Mouse (Mus musculus) large intestine, adult 2 months (tissue): ENCODE data around the gene Rinl. TPM values are rescaled to one million over a fixed set of nuclear protein-coding genes. Genes with fewer than 3 reads are reported as not detected.

Source experiments
- DNase-seq: peaks from one replicate; pipeline ENCODE4 v3.0.0-alpha.2; 2012; ENCODE audit warnings: low read depth, low spot score
- WGBS: fragments of 180-500 bp; shearing (Covaris S2); methylation state at CpG from one replicate; pipeline ENCODE4 v1.1.7; 2018; 5-methylcytosine and 5-hydroxymethylcytosine counted together
- polyA plus RNA-seq: library from polyadenylated mRNA; depleted of rRNA; stranded (reverse); fragments of >200 nt; gene quantifications from 2 replicates; pipeline ENCODE4 v1.2.3, GENCODE M21; 2012

The Rinl gene
- polyA plus RNA-seq, 1 experiment: 6.4 TPM

DNA sequence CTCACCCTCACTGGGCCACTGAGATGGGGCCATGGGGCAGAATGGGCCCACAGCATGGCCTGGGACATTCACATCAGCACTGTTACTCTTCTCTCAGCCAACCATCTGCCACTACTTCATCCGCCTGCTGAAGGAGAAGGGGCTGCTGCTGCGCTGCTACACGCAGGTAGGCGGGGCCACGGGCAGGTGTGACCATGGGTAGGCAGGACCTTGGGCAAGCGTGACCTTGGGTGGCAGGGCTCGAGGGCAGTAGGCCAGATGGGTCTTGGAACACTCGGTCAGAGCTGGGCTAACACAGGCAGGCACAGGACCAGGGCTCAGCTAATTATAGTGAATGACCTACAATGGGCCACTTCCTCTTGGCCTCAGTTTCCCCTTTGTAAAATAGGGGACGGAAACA, 9.9 kb upstream of the Rinl start:
- DNase-seq: no peak
- 83% methylated on average over 9 of the region's 9 CpGs for WGBS

DNA sequence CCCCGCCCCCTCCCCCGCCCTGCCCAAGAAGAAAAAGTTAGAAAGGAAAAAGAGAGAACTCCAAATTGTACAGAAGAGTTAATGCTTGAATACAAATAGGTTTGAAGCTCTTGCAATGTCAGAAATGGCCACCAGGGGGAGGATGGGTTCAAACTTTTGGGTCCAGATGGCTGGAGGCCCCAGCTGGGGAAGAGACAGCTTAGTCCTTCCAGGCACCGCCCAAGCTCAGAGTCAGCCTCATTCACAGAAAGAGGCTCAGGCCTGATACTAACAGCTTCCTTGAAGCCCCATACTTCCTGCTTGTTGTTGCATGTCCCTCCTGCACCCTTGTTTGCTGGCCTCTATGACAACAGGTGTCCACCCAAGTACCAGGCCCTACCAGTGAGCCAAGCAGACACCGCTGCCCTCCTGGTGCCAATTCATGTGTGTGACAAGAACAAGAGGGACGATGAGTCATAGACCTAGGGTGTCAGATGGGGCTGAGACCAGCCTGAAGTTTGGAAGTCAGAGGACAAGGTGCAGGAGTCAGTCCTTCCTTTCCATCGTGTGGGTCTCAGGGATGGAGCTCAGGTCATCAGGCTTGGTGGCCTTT, 8.6 kb upstream of the Rinl start:
- peak; percentile 84 for DNase-seq
- WGBS: 24% methylated on average over 6 of the region's 6 CpGs

DNA sequence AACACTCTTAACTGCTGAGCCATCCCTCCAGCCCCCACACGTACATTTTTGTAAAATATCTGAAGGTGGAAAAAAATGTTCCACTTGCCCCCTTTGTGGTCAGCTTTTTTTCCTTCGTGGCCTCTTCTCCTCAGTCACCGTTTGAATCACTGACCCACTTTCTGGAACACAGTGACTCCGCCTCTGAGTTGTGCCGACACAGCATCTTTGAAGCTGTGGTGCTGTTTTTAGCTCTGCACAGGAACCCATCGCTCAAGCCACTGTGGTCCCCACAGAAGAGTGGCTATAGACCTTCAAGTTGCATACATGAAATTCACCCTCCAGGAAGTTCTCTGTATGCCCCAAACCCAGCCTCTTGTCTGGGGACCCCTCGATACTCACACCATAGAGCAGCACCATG, 7.9 kb upstream of the Rinl start:
- no peak for DNase-seq
- 71% methylated on average over 7 of the region's 7 CpGs for WGBS

DNA sequence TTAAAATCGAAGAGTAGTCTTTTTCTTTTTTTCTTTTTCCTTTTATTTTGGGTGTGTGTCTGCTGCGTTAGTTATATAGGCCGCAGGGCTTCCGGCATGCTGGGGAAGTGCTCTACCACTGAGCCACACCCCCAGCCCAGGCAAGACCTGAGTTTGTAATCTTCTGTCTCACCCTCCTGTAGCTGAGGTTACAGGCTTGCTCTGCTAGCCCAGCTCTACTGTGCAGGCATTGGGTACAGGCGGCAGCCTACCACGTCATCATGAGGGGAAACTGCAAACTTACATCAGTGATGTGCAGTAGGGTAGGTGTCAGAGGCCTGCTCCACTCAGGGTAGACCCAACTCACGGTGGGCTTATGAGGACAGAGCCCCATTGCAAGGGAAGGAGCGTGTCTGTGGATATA, 7.5 kb upstream of the Rinl start:
- no peak for DNase-seq
- WGBS: 84% methylated on average over 8 of the region's 8 CpGs

DNA sequence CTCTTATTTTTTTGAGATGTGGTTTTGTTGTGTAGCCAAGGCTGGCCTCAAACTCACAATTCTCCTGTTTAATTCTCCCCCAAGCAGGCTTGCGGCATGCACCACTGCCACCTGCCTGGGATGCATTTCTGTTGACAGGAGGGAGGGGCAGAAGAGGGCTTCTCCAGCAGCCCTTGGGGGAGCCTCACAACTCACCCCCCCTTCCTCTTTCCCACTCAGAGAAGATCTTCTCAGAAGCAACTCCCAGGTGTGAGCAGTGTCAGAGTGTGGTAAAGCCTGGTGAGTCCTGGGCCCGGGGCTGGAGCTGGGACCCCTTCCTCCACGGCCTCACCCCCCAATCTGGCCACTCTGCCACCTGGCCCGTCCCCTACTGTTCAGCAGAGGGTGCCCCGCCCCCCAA, 3.6 kb upstream of the Rinl start:
- no peak for DNase-seq
- WGBS: 83% methylated on average over 5 of the region's 5 CpGs

DNA sequence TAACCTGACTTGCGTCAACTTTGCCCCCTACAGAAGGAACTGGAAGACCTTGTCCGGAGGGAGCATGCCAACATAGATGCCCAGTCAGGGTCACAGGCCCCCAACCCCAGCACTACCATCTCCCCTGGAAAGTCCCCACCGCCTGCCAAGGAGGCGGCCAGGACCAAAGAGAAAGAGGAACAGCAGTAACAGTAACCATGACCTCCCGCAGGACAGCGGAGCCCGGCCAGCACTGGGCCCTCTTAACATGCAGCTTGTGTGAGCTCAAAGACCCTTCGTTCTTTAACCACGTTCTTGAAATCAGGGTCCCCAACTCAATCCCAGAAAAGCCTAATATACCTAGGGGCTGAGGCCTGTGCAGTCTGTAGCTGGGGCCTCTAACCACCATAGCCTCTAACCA, 885 bp upstream of the Rinl start:
- WGBS: 93% methylated on average over 9 of the region's 9 CpGs
- no peak for DNase-seq

DNA sequence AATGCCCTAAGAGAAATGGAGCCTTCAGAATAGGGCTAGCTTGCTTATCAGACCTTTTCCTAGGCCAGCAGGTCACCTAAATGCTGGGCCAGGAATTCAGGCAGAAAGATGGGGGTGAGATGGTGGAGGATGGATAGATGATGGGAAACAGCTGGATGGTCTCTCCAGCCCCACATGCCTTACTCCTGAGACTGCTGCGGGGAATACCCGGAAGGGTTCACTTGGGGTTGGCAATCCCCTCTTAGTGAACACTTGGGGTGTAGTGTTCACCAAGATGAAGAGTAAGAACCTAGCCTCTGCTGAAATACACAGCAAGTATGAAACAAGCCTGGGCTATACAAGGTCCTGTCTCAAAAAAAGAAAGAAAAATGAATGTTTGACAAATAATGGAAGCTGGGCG, 466 bp downstream of the Rinl start:
- DNase-seq: no peak
- 67% methylated on average over 3 of the region's 3 CpGs for WGBS

DNA sequence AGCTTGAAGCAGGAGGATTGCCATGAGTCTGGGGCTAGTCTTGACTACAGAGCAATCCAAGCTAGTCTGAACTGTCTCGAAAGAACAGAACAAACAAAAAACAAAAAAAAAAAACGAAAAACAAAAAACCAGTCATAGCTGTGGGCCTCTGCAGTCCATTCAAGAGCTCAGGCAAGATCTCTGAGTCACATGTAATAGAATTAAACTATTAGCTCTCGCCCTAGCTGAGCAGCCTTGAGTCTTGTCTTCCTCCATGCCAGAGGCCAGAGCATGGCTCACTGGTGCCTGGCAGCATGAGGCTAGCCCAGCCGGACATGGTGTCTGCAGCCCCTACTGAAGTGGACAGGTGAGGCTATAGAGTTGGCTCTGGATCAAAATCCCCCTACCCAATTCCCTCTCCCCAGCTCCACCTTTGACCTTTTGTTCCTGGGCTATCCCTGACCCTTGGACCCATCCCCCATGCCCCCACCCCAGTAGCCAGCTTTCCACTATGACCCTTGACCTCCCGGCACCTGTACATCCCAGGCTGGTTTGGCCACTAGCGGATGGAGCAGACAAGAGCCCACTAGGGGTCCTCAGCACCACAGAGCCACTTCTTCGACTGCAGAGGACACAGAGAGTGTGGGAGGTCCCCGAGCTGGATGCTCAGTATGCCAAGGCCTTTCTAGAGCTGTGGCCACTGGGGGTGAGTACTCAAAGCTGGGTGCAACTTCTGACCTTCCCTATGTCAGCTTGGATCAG, 1.5 kb downstream of the Rinl start:
- 59% methylated on average over 8 of the region's 8 CpGs for WGBS
- DNase-seq: no peak

DNA sequence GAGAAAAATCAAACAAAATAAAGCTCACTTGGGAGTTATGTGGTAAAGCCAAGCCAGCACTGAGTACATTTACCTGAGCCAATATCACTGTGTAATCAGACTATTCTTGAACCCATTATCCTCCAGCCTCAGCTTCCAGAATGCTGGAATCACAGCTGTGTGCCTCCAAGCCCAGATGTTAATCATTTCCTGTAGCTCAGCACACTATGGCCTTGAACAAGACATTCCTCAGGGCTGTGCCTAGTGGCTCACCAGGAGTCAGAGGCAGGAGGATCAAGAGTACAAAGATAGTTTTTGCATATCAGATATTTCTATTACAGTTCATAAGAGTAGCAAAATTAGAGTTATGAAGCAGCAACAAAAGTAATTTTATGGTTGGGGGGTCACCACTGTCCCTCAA, 2.9 kb downstream of the Rinl start:
- DNase-seq: no peak

DNA sequence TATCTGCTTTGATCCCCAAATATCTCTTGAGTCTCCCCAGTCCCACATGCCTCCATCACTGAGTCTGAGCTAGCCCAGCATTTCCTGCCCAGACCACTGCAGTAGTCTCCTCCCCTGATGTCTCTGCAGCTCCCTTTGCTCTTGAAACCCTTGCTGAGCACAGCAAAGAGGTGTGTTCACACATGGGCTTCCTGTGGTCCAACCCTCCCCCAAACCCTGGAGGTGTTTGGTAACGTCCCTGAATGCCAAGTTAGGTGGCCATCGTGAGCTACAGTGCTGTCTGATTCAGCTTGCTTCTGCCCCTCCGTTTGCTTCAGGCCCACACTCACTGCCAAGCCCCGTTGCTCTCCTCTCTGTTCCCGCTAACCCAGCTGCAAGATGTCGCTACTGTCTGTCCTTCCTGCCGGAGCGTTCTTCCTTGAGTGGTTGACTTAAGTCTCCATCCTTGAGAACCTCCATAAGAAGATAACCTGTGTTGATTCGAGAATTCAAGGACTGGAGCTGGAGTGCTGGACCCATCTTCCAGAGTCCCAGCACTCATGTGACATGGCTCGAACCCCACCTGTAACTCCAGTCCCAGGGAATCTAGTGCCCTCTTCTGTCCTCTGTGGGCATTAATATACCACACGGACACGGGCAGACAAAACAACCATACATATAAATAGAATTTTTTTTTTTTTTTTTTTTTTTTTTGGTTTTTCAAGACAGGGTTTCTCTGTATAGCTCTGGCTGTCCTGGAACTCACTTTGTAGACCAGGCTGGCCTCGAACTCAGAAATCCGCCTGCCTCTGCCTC, 3.8 kb downstream of the Rinl start:
- DNase-seq: no peak
- WGBS: 74% methylated on average over 14 of the region's 14 CpGs

DNA sequence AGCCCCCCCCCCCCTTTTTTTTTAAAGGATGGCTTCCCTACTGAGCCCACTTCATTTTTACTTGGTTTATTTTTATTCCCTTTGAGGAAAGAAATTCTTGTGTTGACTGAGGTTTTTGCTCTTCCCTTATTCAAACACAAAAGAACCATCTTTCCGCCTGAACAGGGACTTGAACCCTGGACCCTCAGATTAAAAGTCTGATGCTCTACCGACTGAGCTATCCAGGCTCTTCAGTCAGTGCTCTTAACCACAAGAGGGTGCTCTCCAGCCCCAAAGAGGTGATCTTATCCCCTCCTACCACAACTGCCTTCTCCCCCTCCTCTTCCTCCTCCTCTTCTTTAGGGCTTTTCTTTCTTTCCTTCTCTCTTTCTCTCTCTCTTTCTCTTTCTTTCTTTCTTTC, 5.1 kb downstream of the Rinl start:
- 30% methylated on average over 2 of the region's 2 CpGs for WGBS
- no peak for DNase-seq

DNA sequence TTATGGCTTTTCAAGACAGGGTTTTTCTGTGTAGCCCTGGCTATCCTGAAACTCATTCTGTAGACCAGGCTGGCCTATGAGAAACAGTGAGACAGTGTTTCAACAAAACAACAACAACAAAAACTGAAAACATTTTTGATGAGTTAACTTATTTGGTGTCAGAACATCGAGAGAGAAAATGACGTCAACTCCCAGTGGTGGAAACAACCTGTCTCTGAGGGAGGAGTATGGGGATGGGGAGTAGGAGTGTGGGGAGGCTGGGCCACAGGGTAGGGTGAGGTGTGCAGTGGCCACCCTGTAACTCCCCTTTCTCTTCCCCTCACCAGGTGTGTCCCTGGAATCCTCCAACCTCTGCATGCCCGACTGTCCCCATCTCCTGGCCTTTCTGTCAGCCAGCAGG, 5.7 kb downstream of the Rinl start:
- WGBS: 73% methylated on average over 3 of the region's 3 CpGs
- no peak for DNase-seq

DNA sequence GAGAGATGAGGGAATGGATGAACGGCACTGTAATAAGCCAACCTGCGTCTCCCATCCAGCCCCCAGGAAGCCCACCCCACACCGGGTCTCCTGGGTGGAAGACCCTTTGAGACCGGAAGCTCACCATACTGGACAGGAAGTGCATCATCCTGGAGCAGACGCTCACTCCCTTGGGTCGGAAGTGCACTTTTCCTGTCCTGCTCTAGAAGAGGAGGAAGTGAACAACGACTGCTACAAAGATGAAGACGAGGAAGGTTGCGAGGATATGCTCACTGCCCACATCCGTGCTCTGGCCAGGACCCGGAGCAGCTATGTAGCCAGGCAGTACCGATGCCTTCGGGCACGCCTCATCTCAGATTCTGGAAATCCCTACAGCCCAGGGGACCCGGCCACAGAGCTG, 7.1 kb downstream of the Rinl start:
- WGBS: 66% methylated on average over 15 of the region's 15 CpGs
- no peak for DNase-seq

DNA sequence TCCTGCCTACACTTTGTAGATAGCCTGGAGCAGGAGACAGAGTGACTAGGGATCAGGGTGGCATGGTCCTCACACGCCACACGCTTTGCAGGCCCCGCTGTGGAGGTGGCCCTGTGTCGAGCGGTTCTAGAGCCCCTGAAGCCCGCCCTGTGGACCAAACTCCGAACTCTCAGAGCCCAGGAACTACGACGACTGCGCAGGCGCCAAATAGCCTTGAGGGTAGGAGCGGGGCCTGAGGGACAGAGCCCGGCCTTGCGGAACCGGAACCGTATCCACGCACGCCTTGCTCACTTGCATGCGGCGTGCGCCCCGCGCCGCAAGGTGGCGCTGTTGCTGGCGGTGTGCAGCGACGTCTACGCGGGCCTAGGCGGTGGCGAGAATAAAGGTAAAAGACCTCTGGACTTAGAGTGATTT, 7.8 kb downstream of the Rinl start:
- WGBS: 11% methylated on average over 32 of the region's 32 CpGs
- peak; percentile 58 for DNase-seq

DNA sequence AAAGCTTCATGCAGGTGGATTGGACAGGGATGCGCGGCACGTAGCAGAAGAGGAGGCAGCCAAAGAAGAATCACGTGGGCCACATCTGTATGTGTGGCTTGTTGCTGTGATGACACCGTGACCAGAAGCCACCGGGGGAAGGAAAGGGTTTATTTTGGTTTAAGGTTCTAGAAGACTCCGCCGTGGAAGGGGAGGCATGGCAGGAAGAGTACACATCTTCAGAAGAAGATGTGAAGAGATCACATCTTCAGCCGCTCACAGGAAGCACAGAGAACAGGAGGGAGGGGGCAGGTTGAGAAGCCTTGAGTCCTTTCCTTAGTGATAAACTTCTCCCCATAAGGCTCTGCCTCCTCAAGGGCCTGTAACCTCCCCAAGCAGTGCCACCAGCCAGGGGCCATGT, 11.2 kb downstream of the Rinl start:
- 91% methylated on average over 9 of the region's 9 CpGs for WGBS
- no peak for DNase-seq

DNA sequence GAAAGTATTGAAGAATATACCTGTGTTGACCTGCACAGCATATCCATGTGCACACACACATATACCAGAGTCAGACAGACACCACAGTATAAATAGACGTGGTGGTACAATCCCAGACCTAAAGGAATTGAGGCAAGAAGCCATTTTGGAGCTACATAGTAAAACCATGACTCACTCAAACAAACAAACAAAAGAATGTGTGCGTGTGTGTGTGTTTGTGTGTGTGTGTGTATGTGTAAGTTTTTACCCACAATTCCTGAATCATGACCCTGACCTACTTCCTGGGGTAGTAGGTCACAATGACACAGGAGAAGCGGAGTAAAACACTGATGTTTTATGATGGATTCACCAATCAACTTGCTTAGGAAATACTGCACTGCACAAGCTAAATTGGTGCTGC, 12.7 kb downstream of the Rinl start:
- 12% methylated on average over 3 of the region's 3 CpGs for WGBS
- no peak for DNase-seq

DNA sequence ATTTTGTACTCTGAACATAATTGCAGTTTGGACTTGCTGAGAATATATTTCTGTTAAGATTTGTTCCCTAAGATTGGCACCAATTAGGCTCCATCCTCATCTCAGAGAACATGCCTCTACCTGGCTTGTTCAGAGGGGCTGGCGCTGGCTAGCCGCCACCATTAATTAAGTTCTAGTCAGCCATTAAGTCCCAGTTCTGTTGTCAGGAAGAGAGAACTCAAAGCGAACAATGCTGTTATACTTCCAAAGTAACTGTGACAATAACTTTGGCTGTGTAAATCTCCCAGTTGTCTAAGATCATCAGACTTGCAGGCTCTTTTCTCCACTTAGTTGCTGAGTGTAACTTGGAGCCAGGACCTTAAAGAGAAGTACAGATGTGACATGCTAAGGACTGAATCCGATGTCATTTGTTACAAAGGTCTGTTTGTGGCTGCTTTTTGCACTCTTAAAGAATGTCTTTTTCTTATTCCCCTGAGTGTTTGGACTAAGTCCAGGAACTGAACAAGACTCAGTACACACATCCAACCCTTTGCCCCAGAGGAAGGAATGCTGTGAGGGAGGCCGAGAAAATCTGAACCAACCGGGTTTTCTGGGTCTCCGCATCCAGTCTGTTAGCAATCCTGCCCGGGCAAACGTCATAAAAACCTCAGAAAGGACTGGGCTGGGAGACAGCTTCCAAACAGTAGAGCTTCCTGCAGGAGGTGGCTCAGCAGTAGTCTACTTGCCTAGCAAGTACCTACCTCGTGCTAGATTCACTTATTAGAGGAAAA, 13.3 kb downstream of the Rinl start:
- no peak for DNase-seq
- WGBS: 8% methylated on average over 10 of the region's 10 CpGs

DNA sequence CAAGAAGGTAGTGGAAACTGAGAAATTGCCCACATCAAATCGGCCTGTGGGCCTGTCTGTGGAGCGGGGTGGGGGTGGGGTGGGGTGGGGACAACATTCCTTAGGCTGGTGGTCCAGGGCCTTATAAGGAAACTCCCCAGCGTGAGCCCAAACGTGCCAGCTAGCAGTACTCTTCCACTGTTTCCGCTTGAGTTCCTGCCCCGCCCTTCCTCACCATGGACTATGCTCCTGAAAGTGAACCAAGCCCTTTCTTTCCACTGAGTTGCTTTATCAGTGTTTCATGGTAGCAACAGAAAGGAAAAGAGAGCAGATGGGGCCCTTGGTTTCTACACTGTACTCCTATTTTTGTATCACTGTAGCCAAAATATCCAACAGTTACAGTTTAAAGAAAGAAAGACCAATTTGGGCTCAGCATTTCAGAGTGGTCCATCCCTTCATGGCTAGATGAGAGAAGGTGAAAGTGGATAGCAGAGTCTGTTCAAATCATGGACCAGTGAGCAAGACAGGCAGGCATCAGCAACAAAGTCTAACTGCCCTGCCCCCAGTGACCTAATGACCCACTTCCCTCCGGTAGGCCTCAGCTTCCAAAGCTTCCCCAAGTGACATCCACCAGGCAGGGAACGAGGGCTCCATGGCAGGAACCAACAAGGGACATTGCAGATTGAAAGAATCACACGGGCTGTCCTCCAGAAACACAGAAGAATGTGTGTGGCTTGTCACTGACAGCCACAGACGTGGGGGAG, 14.2 kb downstream of the Rinl start:
- DNase-seq: no peak
- 9% methylated on average over 10 of the region's 10 CpGs for WGBS

DNA sequence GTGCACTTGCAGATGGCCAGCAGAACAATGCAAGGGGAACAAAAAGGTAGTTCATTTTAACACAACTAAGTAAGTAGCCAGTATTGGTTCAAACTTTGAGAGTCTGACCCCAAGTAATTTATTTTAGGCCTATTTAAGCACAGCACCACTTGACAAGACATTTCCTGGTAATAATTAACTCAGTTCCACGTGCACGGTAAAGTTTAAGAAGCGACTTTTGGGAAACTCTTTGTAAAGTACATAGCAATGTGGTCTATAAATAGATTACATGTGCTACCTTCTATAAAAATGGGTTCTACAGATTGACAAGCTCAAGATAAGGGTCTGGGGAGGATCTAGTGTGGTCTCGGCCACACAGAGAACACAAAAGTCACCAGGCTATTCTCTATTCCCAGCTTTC, 15.0 kb downstream of the Rinl start:
- no peak for DNase-seq
- 24% methylated on average over 4 of the region's 4 CpGs for WGBS

DNA sequence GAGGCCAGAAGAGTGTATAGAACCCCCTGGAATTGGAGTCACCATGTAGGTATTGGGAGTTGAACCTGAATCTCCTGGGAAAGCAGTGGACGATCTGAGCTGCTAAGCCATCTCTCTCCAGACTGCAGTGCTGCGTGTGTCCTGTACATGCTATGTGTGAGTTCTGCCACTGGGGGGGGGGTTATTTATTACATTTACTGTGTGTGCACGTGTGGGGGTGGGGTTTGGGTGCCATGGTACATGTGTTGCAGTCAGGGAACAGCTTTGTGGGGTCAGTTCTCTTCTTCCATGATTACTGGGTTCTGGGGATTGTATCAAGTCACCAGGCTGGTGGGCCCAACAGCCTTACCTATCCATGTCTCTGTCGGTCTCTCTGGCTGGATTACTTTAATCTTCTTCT, 18.1 kb downstream of the Rinl start:
- 53% methylated on average over 4 of the region's 4 CpGs for WGBS
- no peak for DNase-seq
